Mouse (Mus musculus): ENCODE results near the gene Prc1.
A peak's percentile ranks its signal among the peaks of the same experiment; 100 is the strongest.

Gene Prc1

GRCm38 (mm10) chr7:80331433-80331832 is 37.2 kb downstream of the Prc1 start:
- DNase-seq (ENCODE audit: extremely low spot score, low spot score), result no peak

- no peak for DNase-seq (ENCODE audit: extremely low spot score, low spot score)
Observed at GRCm38 (mm10) chr7:80334848-80335247, 40.6 kb downstream of the Prc1 start.

DNA sequence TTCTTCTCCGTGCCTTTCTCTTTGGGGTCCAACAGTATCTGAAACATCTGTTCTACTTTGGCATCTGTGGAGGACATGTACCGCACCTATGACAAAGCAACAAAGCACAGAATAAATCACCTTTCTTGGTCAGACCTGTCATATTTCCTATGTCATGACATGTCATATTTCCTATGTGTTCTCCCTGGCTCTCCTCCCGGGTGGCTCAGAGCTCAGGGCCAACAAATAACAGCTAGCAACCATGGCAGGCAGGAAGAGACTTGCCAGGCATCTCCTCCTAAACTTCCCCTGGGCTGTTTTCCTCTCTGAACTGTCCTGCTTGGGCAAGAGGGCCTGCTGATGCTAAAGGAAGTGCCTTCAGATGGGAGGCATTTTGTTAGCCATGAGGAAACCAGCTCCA is 42.7 kb downstream of the Prc1 start:
- no peak for DNase-seq (ENCODE audit: extremely low spot score, low spot score)

DNA sequence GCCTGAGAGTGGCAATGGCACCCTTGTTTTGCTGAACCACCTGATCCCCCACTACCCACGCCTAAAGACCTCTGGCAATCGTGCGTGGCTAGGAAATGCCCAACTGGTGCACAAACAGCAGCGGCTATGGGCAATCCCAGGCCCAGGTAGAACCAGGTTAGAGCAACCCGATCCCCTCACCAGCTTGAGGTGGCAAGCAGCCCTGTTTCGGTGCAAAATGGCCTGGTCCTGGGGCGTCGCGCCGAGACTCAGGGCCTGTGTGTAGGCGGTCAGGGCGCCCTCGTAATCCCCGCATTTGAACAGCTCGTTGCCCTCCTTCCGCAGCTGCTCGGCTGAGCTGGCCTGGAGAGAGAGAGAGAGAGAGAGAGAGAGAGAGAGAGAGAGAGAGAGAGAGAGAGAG is 45.1 kb downstream of the Prc1 start:
- DNase-seq (ENCODE audit: extremely low spot score, low spot score), result peak; percentile 35

- DNase-seq (ENCODE audit: extremely low spot score, low spot score), result peak; percentile 98
Observed at GRCm38 (mm10) chr7:80339793-80340628, 45.8 kb downstream of the Prc1 start.

- peak; percentile 70 for DNase-seq (ENCODE audit: extremely low spot score, low spot score)
Observed at GRCm38 (mm10) chr7:80340793-80341192, 46.5 kb downstream of the Prc1 start, which contains the start of gene Unc45a. TSS of gene Unc45a (minus strand) at chr7:80341005.

DNA sequence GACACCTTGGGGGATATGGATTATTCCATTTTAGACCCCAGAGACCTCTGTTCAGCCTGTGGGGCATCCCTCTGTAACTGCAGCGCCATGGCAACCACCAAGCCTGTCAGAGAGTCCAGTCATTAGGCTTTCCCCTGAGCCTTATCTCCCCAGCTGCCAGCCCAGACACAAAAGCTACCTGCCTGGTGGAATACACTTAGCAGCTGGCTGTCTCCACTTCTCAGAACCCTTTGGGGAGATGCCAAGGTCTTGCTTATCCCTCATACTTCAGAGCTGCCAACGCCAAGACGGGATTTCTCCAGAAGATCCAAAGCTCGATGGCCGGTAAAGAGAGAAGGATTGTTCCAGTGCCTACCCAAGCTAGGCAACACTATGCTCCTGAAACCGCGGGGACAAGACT is 47.5 kb downstream of the Prc1 start:
- no peak for DNase-seq (ENCODE audit: extremely low spot score, low spot score)

- peak; percentile 95 for DNase-seq (ENCODE audit: extremely low spot score, low spot score)
Observed at GRCm38 (mm10) chr7:80342858-80343257, 48.6 kb downstream of the Prc1 start, which contains the start of gene Hddc3. TSS of gene Hddc3 (plus strand) at chr7:80343104.

DNA sequence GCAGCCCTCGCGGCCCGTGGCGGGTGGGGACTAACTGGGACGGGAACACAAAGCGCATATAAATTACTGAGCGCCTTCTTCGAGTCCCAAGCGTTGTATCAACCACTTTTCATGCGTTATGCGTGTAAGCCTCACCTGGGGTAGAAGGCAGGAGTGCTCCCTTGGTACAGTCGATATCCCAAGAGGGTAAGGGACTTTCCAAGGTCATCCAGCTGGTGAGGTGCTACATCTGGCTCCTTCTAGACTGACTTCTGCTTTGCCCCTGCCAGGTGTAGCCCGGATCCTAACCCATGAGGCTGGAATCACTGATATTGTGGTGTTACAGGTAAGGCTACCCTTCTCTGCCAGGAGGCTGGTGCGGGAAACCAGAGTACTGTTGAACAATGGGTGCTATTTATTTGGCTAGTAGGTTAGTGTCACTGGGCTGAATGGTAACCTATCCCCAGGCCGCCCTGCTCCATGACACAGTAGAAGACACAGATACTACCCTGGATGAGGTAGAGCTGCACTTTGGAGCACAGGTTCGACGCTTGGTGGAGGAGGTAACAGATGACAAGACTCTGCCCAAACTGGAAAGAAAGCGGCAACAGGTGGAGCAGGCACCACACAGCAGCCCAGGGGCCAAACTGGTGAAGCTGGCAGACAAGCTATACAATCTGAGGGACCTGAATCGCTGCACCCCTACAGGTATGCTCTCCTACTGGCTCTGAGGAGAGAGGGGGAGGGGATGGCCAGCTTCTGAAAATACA is 49.2 kb downstream of the Prc1 start:
- DNase-seq (ENCODE audit: extremely low spot score, low spot score), result no peak

DNA sequence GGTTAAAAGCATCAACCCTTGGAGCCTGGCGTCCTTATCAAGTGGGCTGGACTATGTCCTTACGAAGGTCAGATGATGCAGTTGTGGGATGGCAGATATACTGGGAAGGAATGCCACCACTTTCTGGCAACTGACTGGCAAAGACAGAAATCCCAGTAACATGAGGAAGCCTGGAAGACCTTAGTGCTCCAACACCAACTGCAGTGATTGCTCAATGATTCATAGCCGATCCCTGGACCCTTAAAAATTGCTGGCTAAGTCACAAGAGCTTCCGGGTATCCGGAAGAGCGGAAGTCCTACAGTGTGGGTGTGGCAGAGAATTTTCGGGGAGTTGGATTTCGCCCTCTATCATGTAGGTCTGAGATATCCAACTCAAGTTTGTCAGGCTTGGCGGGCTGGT is 51.9 kb downstream of the Prc1 start:
- DNase-seq (ENCODE audit: extremely low spot score, low spot score), result no peak

DNA sequence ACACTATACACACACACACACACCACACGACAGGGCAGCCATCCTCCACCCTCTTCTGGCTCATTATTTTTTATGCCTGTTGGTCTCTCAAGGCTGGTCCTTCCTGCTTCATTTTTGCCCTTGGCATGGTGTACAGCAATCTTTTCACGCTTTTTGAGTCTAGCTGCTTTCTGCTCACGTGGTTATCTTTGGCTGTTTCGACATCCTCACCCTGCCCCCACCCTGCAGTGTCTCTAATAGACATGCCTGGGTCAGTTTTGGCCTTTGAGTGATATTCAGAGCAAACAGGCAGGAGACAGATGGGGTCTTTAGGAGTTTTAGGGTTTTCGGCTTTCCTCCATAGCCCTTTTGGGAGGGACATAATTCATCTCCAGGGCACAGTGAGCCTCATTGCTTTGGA is 52.6 kb downstream of the Prc1 start:
- DNase-seq (ENCODE audit: extremely low spot score, low spot score), result no peak

GRCm38 (mm10) chr7:80347670-80348586 is 53.7 kb downstream of the Prc1 start:
- DNase-seq (ENCODE audit: extremely low spot score, low spot score), result no peak

GRCm38 (mm10) chr7:80350808-80351207 is 56.6 kb downstream of the Prc1 start:
- DNase-seq (ENCODE audit: extremely low spot score, low spot score), result no peak

DNA sequence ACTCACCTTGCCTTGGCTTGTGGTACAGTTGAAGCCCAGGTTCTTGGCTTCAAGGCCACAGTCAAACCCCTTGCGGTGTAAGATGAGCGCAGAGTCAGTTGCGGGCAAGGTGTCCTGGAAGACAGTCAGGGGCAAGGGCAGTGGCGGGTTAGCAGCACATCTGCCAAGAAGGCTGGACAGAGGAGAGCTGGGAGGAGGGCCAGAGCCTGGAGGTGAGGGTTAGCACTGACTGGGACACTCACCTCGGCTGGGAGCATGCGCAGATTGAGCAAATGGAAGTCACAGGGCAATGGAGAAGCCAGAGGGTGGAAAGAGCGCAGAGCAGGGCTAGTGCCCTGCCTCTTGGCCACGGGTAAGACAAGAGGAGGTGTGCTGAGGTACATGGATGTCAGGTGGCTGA is 58.7 kb downstream of the Prc1 start:
- DNase-seq (ENCODE audit: extremely low spot score, low spot score), result no peak

GRCm38 (mm10) chr7:80356351-80356750 is 62.1 kb downstream of the Prc1 start:
- DNase-seq (ENCODE audit: extremely low spot score, low spot score), result no peak

DNA sequence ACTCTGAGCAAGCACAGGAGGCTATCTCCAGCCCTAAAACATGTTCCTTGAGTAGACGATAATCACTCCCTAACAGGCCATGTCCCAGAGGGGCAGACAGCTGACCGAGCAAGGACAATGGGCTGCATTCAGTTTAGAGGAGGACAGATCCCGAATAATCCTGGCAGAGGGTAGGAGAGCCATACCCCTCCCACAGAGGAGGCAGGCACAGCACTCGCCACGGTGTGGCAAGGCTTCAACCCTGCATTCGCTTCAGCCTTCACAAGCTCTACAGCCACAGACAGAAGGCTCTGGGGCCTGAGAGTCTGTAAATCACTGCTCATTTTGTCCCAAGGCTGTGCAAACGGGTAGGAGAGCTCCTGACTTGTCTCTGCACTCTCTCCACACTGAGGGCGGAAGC is 62.9 kb downstream of the Prc1 start:
- no peak for DNase-seq (ENCODE audit: extremely low spot score, low spot score)

- no peak for DNase-seq (ENCODE audit: extremely low spot score, low spot score)
Observed at GRCm38 (mm10) chr7:80358039-80358438, 63.8 kb downstream of the Prc1 start.

DNA sequence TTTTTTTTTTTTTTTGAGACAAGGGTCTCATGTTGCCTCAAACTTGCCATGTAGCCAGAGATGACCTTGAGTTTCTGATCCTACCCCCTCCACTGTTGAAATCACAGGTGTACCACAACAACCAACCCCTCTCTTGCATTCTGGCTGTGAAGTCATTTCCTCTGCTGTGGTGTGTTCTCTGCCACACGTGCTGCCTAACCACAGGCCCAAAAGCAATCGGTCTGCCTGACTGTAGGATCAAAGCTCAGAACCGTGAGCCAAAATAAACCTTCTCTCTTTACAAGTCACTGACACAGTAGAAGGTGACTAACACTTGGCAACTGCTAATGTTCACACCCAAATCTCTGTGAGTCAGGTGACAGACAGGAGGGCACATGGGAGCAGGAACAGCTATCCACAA is 66.2 kb downstream of the Prc1 start:
- no peak for DNase-seq (ENCODE audit: extremely low spot score, low spot score)

DNA sequence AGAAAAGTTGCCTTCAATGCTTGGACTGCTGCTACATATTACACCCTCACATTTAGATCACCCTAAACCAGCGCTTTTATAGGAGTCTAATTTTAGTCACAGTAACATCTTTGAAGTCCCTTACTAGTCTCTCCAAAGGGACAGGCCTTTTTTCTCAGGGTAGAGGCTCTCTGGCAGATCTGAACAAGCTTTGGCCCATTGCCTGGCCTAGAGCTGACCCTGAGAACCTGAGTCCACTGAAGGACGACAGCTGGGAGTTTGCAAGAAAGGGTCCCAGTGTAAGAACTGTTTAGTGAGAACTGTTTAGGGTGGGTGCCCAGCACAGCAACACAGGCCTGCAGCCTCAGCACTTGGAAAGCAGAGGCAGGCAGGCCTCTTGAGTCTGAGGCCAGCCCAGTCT is 71.5 kb downstream of the Prc1 start:
- DNase-seq (ENCODE audit: extremely low spot score, low spot score), result no peak
